8 mouse cellular contexts compared by ENCODE assay signal in genomic region chr6:86488149-86488485, GRCm38 (mm10). TPM values are rescaled to one million over a fixed set of nuclear protein-coding genes. Genes with fewer than 3 reads are reported as not detected.
DNase-seq lines count a peak whose midpoint lies in the region; ATAC-seq and TF ChIP-seq lines count a peak whose summit lies in the region.

No protein-coding gene starts in this region.

- 0 out of 2 replicates have a peak overlapping the region, but pooled peaks have one; percentile 43 for H3K9ac ChIP-seq in kidney, postnatal 0 days (ENCODE audit: low read depth, low read length)
- H3K9ac ChIP-seq in neural tube, embryonic 13.5 days: peak overlapping the region; percentile 72

- no peak overlapping the region for H3K4me2 ChIP-seq in kidney, postnatal 0 days (ENCODE audit: low read length)
- peak overlapping the region; percentile 50 for H3K4me2 ChIP-seq in neural tube, embryonic 13.5 days

- H3K27me3 ChIP-seq in megakaryocyte, embryonic 14.5 days (replicated peaks): no peaks in the 10 kb centered on the region
- no peaks in the 10 kb centered on the region for H3K27me3 ChIP-seq in kidney, postnatal 0 days (ENCODE audit: insufficient read depth, low read length)
- no peaks in the 10 kb centered on the region for H3K27me3 ChIP-seq in neural tube, embryonic 13.5 days

- DNase-seq in cerebellum, postnatal 25 days: peak; percentile 42 to 50
- peak; percentile 71 to 74 for DNase-seq in heart, adult 18-20 months
- no peak for DNase-seq in kidney, postnatal 0 days (ENCODE audit: low spot score)
- DNase-seq in frontal cortex, postnatal 14 days (ENCODE audit: low spot score in 2 of 2): no peak

- peak overlapping the region; percentile 92 for H3K27ac ChIP-seq in kidney, postnatal 0 days
- H3K27ac ChIP-seq in neural tube, embryonic 13.5 days (replicated peaks): peak overlapping the region; percentile 97

- H3K4me3 ChIP-seq in megakaryocyte, embryonic 14.5 days (replicated peaks): peak overlapping the region; percentile 89
- no peak overlapping the region for H3K4me3 ChIP-seq in kidney, postnatal 0 days (replicated peaks; ENCODE audit: low read depth, low read length)
- peak overlapping the region; percentile 11; the same call in 1 of the 2 replicates for H3K4me3 ChIP-seq in neural tube, embryonic 13.5 days

- H3K36me3 ChIP-seq in megakaryocyte, embryonic 14.5 days (replicated peaks; ENCODE audit: low read length): no peaks in the 10 kb centered on the region
- no peaks in the 10 kb centered on the region for H3K36me3 ChIP-seq in kidney, postnatal 0 days (ENCODE audit: insufficient read depth, low read length)
- H3K36me3 ChIP-seq in neural tube, embryonic 13.5 days: no peaks in the 10 kb centered on the region

- ATAC-seq in megakaryocyte, adult 5-6 weeks (ENCODE audit: poor library complexity, severe bottlenecking): no peak
- ATAC-seq in kidney, postnatal 0 days (replicated peaks; ENCODE audit: low FRiP score, low read depth): no peak
- ATAC-seq in neural tube, embryonic 13.5 days (ENCODE audit: low read depth): peak; percentile 16
- no peak for ATAC-seq in inflammation-experienced regulatory T-cells, adult 6 months

- peaks cover 39% of the 10 kb centered on the region for H3K4me1 ChIP-seq in megakaryocyte, embryonic 14.5 days
- peaks cover 11% of the 10 kb centered on the region; the same call in 1 of the 2 replicates for H3K4me1 ChIP-seq in kidney, postnatal 0 days (replicated peaks; ENCODE audit: insufficient read depth, low read length)
- peaks cover 17% of the 10 kb centered on the region for H3K4me1 ChIP-seq in neural tube, embryonic 13.5 days (replicated peaks)

- 59% methylated on average over 3 of the region's 3 CpGs for WGBS in kidney, postnatal 0 days
- WGBS in neural tube, embryonic 13.5 days: 23% methylated on average over 3 of the region's 3 CpGs

- TF ChIP-seq CTCF in kidney, postnatal 0 days (IDR thresholded peaks at IDR 0.05; ENCODE audit: low read depth): no peak

- H3K9me3 ChIP-seq in megakaryocyte, embryonic 14.5 days: no peaks in the 10 kb centered on the region
- no peaks in the 10 kb centered on the region for H3K9me3 ChIP-seq in kidney, postnatal 0 days (replicated peaks; ENCODE audit: low read length)
- H3K9me3 ChIP-seq in neural tube, embryonic 13.5 days: no peaks in the 10 kb centered on the region

RNA-seq across cellular contexts. Expression of gene Pcbp1, which starts 38.0 kb away (rescaled TPM):
- 984 and 2,235 TPM in 2 replicates for polyA plus RNA-seq in megakaryocyte, embryonic 14.5 days (2012; ENCODE audit: insufficient read depth, low replicate concordance)
- 204 and 222 TPM in 2 replicates for total RNA-seq in megakaryocyte, adult 5-6 weeks (2015)
- total RNA-seq in megakaryocyte, adult 5-6 weeks (2017): 58.9 and 76.8 TPM in 2 replicates
- total RNA-seq in heart, adult 18-20 months (2021): 100 to 1,000 TPM; 142 to 150 TPM
- 488 and 506 TPM in 2 replicates for polyA plus RNA-seq in kidney, postnatal 0 days (2015; fragmentation: Nextera tagmentation; extraction: Ambion mirVana)
- polyA plus RNA-seq in neural tube, embryonic 13.5 days (2015; fragmentation: Nextera tagmentation; extraction: Ambion mirVana): 431 and 435 TPM in 2 replicates
- polyA plus RNA-seq in inflammation-experienced regulatory T-cells, adult 6 months (2017; shearing (Covaris generic)): 10 to 100 TPM; 26.3 to 32.5 (median 29.3) TPM

RNA-seq across cellular contexts. Expression of gene C87436, which starts 49.9 kb away (rescaled TPM):
- polyA plus RNA-seq in megakaryocyte, embryonic 14.5 days (2012; ENCODE audit: insufficient read depth, low replicate concordance): 5.3 TPM in 1 of 2 replicates, not detected in the other
- total RNA-seq in megakaryocyte, adult 5-6 weeks (2015): 24.8 and 34.1 TPM in 2 replicates
- 23.5 and 33.1 TPM in 2 replicates for total RNA-seq in megakaryocyte, adult 5-6 weeks (2017)
- 10 to 100 TPM in 1 of 2 experiments, 1 to 10 TPM in 1; 8.4 to 10.4 TPM for total RNA-seq in heart, adult 18-20 months (2021)
- 22.5 and 23.1 TPM in 2 replicates for polyA plus RNA-seq in kidney, postnatal 0 days (2015; fragmentation: Nextera tagmentation; extraction: Ambion mirVana)
- 22.0 and 22.4 TPM in 2 replicates for polyA plus RNA-seq in neural tube, embryonic 13.5 days (2015; fragmentation: Nextera tagmentation; extraction: Ambion mirVana)
- polyA plus RNA-seq in inflammation-experienced regulatory T-cells, adult 6 months (2017; shearing (Covaris generic)): 10 to 100 TPM; 20.2 to 39.5 (median 34.5) TPM

Comparison
In these comparisons a context has a peak if more than half of its experiments do, and no peak if none do; other contexts are left out.
1. DNase-seq: peak in cerebellum, postnatal 25 days (2 of 2) and heart, adult 18-20 months (2 of 2); none in kidney, postnatal 0 days (single experiment) and frontal cortex, postnatal 14 days (0 of 2).
2. RNA of gene Pcbp1, which starts 38.0 kb away (polyA plus RNA-seq): 984 to 2,235 TPM in megakaryocyte, embryonic 14.5 days, 488 to 506 TPM in kidney, postnatal 0 days and 431 to 435 TPM in neural tube, embryonic 13.5 days; 26.3 to 32.5 TPM in inflammation-experienced regulatory T-cells, adult 6 months; every median in the first group is over 10 times any median in the second.